Mouse (Mus musculus): ENCODE measurements at regions not wholly inside any gene's neighbourhood (a gene's known extent, or its start where the extent isn't known, plus 50 kb on each side); places are given as distances from the start of the nearest gene placed in this dataset.

DNA sequence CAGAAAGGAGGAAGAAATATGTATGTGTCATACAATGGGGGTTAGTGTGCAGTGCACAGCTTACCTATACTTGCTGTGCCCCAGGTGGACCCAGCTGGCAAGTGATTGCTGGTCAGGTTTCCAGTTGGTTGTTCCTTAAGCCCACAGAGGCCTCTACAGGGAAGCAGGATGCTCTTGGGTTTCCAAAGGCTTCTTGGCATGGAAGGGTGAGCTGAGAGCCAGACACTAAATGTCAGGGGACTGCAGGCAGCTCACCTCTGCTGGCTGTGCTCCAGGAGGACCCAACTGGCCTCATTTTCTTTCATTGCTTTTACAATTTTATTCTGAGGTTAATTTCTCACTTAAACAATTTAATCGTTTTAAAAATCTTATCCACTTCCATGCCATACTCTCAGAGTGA, 108.1 kb downstream of the Gm10184 start:
- DNase-seq (ENCODE audit: low spot score in 2 of 2) = no peak

DNA sequence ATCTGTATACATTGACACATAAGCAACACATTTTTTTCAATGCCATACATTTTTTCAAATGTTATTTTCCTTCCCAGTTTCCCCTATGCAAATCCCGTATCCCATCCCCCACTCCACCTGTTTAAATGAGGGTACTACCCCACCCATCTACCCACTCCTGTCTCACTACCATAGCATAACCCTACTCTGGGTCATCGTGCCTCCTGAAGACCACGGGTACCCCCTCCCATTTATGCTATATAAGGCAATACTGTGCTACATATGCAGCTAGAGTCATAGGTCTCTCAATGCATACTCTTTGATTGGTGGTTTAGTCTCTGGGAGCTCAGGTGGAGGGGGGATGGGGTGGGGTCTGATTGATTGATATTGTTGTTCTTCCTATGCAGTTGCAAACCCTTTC, 132.7 kb downstream of the Gm10184 start:
- no peak for DNase-seq (ENCODE audit: low spot score in 2 of 2)

DNA sequence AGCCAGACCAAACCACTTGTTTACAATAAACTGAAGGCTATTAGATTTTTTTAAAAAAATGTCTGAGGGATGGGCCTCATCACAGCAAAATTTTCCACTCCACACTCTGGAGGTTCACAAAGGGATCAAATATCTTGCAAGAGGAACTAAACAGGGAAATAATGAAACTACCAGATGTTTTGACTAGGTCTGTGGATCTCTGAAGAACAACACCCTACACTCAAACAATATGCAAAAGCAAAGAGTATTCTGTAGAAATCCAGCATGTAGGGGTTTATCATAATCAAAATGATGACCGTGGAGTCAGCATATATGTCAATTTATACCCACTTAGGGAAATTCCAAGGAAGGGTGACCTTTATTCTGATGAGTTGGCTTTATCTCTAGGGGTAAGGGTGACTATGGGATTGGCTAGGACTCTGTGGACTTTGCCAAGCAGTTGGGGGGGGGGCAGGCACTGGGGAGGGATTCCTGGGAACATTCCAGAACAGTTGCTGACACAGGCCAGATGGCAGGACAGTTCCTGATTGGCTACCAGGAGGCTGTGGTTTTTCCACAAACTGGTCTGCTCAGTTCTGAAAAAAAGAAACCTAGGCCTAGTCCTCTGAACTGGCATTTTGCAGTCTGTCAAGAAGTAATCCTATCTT, 143.9 kb downstream of the Gm10184 start:
- no peak for DNase-seq (ENCODE audit: low spot score in 2 of 2)

GRCm38 (mm10) chr17:89737418-89737817, 172.8 kb downstream of the Gm10184 start:
- no peak for DNase-seq (ENCODE audit: low spot score in 2 of 2)

DNA sequence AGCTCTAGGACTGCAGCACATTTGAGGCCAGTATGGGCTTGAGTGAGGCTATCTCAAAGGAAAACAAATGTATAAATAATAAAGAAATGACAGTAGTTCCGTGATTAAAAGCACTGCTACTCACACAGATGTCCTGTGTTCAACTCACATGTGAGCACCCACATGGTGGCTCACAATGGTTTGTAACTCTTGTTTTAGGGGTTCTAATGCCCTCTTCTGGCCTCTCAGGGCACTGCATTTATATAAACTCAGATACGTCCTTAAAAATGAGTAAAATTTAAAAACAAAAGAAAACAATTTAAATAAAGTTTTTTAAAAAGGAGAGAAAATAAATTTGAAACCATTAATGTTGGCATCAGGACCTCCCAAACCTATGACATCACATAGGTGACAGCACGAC, 184.7 kb downstream of the Gm10184 start:
- no peak for DNase-seq (ENCODE audit: low spot score in 2 of 2)

GRCm38 (mm10) chr17:89681798-89682197, 228.5 kb downstream of the Gm10184 start:
- no peak for DNase-seq (ENCODE audit: low spot score in 2 of 2)

DNA sequence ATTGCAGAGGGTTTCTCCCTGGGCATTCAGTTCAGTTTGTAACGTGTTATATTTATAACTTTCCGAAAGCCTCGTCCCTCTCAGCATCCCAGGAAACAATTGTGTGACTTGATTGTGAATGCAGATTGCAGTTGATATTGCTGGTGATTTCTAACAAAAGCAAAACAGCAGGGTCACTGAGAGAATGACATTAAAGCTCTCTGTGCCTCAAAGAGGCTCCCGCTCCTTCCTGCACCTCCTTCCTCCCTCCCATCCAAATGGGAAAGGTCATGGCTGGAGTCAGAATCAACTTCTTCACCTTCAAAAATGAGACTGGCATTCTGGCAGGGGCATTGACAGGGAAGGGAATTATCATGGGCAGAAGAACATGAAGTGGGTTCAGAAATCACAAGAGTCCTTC, 251.9 kb downstream of the Gm10184 start:
- no peak for DNase-seq (ENCODE audit: low spot score in 2 of 2)

GRCm38 (mm10) chr17:89656211-89656610, 254.0 kb downstream of the Gm10184 start:
- DNase-seq (ENCODE audit: low spot score in 2 of 2) = no peak

- DNase-seq (ENCODE audit: low spot score in 2 of 2) = peak in 1 of 2 experiments; percentile 25
Measured at GRCm38 (mm10) chr17:89654089-89654813, 256.0 kb downstream of the Gm10184 start.

DNA sequence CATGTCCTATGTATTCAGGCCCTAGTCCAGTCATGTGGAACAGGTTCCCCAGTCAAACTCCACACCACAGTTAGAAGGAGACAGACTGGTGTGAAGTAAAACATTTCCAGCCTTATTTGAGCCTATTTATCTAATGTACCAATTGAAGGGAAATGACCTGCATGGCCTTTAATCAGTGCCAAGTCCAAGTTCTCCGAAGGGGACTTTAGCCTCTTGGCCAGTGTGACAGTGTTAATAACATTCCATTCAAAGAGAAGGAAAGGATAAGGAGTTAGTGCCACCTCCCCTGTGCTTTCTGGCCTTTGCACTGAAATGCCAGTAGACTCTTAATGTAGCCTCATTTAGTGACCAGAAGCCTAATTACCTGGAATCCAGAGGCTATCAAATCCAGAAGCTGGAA, 264.2 kb downstream of the Gm10184 start:
- no peak for DNase-seq (ENCODE audit: low spot score in 2 of 2)

Data from adrenal gland, adult 18-20 months (tissue).